Mouse (Mus musculus) lung, adult 10 weeks (tissue): ENCODE measurements around the gene Gpr26. TPM values are rescaled to one million over a fixed set of nuclear protein-coding genes. Genes with fewer than 3 reads are reported as not detected.

ENCODE experiments used
- polyA plus RNA-seq: library from polyadenylated mRNA; stranded (reverse); fragments of 350-450 nt; fragmentation: Illumina TruSeq; extraction: RNeasy Lipid Tissue Mini Kit (QIAGEN cat#74804); gene quantifications from one replicate; pipeline ENCODE4 v1.2.3, GENCODE M21; 2014; ENCODE audit warnings: low read depth, low replicate concordance; ENCODE audit not compliant: insufficient read depth

The Gpr26 gene
- polyA plus RNA-seq, result not detected

GRCm38 (mm10) chr7:131966023-131966915 is at the start of gene Gpr26:
Gene Gpr26, plus strand, starts transcription at chr7:131966460.

Other genes with a start within 250 kb of the Gpr26 start
- gene Cpxm2, start 188.3 kb downstream of the Gpr26 start, polyA plus RNA-seq, result 1.5 TPM